Mouse (Mus musculus) kidney, adult 2 months (tissue): ENCODE measurements around the gene Vrk1.

Source experiments
- CTCF ChIP-seq: fragments of 200-500 bp; conservative IDR thresholded peaks from 2 replicates; pipeline ENCODE4 v1.5.1; 2011; ENCODE audit warnings: low read depth, mild to moderate bottlenecking, control low read depth, low read length, moderate library complexity, mixed read lengths; ENCODE audit not compliant: insufficient read depth, insufficient read length
- POLR2A ChIP-seq: fragments of 200-500 bp; IDR thresholded peaks from one replicate; pipeline ENCODE4 v1.6.1; 2011; ENCODE audit warnings: low read depth, low read length, control low read depth

DNA sequence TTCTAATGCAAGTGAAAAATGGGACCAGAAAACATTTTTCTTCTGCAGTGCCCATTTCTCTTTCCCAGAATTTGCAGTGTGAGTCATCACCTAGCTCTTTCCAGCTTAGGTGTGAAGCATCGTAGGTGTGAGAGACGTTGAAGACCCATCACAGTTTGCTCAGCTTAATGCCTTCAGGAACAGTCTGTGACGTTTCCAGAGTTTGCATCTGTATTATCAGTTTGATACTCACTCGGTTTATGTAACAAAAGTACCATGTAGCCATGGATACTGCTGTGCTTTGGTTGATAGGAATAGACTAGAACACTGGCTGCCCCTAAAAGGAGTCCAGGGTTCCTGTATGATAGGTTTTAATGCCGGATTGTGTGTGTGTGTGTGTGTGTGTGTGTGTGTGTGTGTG, 17.3 kb downstream of the Vrk1 start:
- TF ChIP-seq POLR2A = no peak
- no peak for TF ChIP-seq CTCF
